Mouse (Mus musculus) ovary, postnatal 36 days (tissue): ENCODE results near the gene Spi1.

Experiments
- DNase-seq: peaks from one replicate; pipeline ENCODE4 v3.0.0; 2022; ENCODE audit warnings: low spot score, mixed read lengths

Gene Spi1

GRCm38 (mm10) chr2:91125101-91125500 is 42.9 kb downstream of the Spi1 start:
- DNase-seq: no peak

- DNase-seq: no peak
Observed at GRCm38 (mm10) chr2:91128761-91129160, 46.6 kb downstream of the Spi1 start.

- peak; percentile 73 for DNase-seq
Observed at GRCm38 (mm10) chr2:91130126-91130525, 47.9 kb downstream of the Spi1 start.

- DNase-seq: no peak
Observed at GRCm38 (mm10) chr2:91131251-91131650, 49.1 kb downstream of the Spi1 start.

GRCm38 (mm10) chr2:91132035-91132434 is 49.8 kb downstream of the Spi1 start:
- no peak for DNase-seq

- no peak for DNase-seq
Observed at GRCm38 (mm10) chr2:91136513-91137412, 54.6 kb downstream of the Spi1 start.

GRCm38 (mm10) chr2:91137481-91137880 is 55.3 kb downstream of the Spi1 start:
- no peak for DNase-seq

- DNase-seq: no peak
Observed at GRCm38 (mm10) chr2:91139311-91139710, 57.1 kb downstream of the Spi1 start.

- no peak for DNase-seq
Observed at GRCm38 (mm10) chr2:91139764-91140163, 57.6 kb downstream of the Spi1 start.

GRCm38 (mm10) chr2:91142920-91143319 is 60.7 kb downstream of the Spi1 start:
- no peak for DNase-seq

GRCm38 (mm10) chr2:91143401-91143800 is 61.2 kb downstream of the Spi1 start:
- no peak for DNase-seq

GRCm38 (mm10) chr2:91148101-91148500 is 65.9 kb downstream of the Spi1 start:
- no peak for DNase-seq

- DNase-seq: no peak
Observed at GRCm38 (mm10) chr2:91151331-91151730, 69.1 kb downstream of the Spi1 start.

GRCm38 (mm10) chr2:91152885-91153377 is 70.7 kb downstream of the Spi1 start:
- no peak for DNase-seq

- DNase-seq: no peak
Observed at GRCm38 (mm10) chr2:91154091-91154490, 71.9 kb downstream of the Spi1 start.

- no peak for DNase-seq
Observed at GRCm38 (mm10) chr2:91157002-91157752, 75.0 kb downstream of the Spi1 start.

- no peak for DNase-seq
Observed at GRCm38 (mm10) chr2:91160591-91160990, 78.4 kb downstream of the Spi1 start.

GRCm38 (mm10) chr2:91162952-91163351 is 80.8 kb downstream of the Spi1 start:
- DNase-seq: no peak

- no peak for DNase-seq
Observed at GRCm38 (mm10) chr2:91163532-91163931, 81.3 kb downstream of the Spi1 start.

- DNase-seq: no peak
Observed at GRCm38 (mm10) chr2:91164991-91165390, 82.8 kb downstream of the Spi1 start.
